Mouse (Mus musculus) right cerebral cortex, adult 18-20 months (tissue): ENCODE data around the gene Tfap4.
A peak's percentile ranks its signal among the peaks of the same experiment; 100 is the strongest.

Source experiments
- DNase-seq: peaks from one replicate; pipeline ENCODE4 v3.0.0; 2022; ENCODE audit warnings: mixed read lengths

Gene Tfap4

DNA sequence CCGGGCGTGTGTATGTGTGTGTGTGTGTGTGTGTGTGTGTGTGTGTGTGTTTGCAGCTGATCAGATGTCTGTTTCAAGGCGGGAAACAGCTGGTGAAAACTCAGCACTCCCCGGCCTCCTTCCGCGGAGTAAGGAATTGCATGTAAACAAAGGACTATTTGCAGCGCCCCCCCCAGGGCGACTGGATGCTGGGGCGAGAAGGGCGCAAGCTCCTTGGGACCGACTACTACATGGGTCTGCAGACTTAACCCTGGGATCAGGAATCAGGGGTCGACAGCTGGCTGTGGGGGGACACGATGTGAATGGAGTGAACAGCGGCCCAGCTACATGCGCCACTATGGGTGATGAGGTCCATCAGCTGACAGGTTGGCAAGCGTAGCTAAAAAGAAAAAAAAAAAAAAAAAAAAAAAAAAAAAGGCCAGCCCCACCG lies at the start of gene Tfap4:
Gene Tfap4, minus strand, starts transcription at position 140 of the 430 bp plus-strand sequence.
- DNase-seq: peak; percentile 82

DNA sequence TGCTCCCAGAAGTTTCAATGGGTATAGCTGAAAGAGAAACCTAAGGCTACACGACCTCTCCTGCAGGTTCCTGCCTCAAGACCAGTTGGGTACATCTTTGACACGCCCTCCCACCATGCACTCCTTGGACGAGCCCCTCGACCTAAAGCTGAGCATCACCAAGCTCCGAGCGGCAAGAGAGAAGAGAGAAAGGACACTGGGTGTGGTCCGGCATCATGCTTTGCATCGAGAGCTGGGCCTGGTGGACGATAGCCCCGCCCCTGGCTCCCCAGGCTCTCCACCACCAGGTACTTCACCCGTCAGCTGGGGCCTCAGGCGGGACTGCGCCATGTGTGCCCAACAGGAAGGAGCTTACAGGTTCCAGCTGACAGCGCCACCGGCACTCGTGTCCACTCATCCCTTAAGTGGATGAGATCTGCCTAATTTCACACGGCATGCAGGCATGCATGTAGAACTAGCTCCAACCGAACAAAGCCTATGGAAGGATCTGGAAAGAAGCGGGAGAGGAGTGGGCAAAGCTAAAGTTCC lies 48.9 kb upstream of the Tfap4 start:
- DNase-seq: no peak

DNA sequence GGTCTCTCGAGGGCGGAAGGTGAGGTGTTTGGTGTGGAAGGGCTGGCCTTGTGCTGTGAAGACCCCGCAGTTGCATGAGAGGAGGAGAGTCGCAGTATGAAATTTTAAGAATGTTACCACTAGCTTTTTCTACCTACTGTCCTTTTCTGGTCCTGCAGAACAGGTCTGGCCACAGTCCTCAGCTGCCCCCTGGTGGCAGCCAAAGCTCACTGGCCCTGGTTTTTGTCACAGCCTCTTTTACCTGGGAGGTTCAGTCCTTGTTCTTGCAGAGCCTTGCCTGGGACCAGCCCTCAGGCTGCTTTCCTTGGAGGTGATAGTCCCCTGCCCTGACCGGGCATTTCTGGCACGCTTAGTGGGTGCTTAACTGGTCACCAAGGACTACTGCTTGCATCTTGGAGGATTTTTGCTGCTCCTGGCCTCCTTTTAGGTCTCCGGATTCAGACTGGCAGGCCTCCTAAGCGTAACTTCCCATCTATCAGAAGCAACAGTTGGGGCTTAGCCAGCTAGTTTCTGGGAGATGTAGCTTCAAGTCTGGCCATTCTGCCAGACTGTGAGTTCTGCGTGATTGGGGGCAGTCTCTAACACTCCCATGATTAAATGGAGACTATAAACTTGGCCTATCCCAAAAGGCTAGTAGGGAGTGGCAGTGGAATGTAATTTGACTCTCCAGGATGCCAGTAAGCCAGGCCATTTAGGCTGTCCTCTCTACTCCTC lies 48.3 kb upstream of the Tfap4 start:
- peak; percentile 80 for DNase-seq

DNA sequence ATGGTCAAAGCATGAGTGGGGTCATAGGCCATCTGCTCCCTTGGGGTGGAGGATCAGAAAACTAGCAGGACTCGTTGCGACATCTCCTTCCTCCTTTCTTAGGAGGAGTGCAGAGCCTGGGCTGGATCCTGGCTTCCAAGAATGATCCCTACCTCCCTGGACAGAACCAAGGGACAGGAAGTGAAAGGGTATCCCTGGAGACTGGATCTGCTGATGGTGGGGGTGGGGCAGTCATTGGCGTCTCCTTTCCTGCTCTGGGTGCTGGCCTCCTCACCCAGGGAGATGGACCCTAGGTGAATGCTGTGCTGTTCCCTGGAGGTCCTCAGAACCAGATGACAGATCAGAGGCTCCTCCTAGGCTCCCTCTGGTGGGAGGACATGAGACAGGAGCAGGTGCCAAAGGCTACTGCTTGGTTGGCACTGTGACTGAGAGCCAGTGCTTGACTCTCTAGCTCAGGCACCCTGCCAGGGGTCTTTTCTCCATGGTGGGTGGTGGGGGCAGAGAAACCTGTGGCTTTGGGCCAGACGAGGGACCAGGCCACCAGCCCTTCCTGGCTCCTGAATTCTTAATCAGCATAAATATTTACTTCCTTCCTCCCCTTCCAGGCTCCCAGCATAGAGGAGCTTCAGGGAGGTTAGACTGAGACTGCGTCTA lies 46.9 kb upstream of the Tfap4 start:
- peak; percentile 34 for DNase-seq

DNA sequence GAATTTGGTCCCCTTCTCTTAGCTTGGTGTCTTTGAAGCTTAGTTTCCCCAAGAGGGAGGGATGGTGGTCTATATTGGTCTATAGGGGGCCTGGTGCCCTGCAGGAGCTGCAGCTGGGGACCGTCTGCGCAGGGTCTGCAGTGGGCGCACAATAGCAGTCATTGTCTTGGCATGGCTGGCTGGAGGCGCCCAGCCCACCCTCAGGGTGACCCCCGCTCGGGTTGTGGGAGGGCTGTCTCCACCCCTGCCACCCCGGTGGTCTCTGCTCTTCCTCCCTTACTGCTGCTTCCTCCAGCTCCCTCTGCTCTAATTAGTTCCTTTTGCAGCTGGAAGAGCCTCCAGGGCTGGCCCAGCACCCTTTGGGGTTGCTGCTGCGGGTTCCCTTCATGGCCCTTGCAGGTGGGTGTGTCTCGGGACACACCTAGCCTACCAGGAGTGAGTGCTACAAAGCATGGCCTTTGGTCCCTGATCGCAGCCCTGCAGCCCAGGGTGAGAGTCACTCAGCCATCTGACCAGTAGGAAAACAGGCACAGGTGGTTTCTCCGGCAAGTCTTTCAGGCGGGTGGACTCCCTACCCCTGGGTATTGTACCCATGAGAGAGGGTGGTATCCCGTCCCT lies 46.0 kb upstream of the Tfap4 start:
- no peak for DNase-seq

DNA sequence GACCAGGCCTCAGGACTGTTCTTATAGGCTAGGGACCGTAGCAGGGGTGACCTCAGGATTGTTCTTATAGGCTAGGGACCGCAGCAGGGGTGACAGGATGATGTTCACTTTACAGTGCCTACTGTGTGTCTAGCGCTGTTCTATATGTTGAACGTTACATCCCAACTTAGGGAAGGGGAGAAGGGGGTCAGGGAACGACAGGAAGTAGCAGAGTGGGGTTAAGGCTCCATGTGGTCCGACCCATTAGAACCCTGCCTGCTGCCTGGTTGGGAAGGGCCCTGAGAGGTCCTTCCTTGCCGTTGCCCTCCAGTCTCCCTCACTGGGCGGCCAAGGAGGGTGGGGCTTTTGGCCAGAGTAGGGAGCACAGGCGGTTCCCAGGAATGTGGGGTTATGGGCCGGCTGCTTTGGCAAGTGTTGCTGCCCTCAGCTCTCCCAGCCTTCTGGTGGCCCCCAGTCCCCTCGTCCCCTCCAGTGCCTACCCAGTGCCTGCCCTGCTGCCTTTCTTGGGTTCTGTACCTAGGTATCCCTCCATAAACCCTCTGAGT lies 44.7 kb upstream of the Tfap4 start:
- DNase-seq: no peak

DNA sequence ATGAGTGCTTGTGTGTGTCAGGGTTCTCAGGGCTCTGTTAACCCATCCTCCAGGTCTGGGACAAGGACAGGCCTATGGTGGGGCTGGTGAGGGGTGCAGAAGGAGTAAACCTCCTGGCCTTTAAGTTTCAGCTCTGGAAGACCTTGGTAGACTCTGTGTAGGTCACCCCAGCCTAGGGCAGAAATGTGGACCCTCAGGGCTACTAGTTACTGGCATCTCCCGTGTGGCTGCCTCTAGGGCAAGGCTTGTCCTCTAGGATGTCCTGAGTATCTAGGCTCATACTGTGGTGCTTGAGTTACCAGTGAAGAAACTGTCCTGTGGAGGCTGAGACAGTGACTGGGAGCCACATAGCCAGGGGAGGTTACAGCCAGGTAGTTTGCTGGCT lies 43.8 kb upstream of the Tfap4 start:
- DNase-seq: no peak

DNA sequence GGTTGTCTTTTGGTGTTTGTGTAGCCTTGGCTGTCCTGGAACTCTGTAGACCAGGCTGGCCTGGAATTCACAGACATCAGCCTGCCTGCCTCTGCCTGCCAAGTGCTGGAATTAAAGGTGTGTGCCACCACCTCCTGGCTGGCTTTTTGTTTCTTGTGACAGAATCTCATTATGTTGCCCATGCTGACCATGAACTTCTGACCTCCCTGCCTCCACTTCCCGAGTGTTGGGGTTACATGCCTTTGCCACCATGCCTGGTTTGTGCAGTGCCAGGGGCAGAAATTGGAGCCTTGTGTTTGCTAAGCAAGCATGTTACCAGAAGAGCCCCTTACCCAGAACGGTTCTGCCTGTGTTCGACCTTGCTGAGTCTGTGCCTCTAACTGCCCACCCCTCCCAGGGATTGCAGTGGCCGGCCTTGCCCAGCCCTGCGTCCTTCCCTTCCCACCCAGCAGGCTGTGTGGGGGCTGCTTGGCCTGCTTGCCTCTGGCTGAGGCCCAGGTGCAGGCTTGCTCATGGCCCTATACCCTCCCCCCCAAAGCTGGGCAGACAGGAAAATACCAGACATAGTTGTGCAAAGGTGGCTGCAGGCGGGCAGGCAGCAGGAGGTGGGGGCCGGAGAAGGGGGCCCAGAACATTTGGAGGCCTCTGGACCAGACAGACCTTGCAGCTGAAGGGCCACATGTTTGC lies 43.3 kb upstream of the Tfap4 start:
- no peak for DNase-seq

DNA sequence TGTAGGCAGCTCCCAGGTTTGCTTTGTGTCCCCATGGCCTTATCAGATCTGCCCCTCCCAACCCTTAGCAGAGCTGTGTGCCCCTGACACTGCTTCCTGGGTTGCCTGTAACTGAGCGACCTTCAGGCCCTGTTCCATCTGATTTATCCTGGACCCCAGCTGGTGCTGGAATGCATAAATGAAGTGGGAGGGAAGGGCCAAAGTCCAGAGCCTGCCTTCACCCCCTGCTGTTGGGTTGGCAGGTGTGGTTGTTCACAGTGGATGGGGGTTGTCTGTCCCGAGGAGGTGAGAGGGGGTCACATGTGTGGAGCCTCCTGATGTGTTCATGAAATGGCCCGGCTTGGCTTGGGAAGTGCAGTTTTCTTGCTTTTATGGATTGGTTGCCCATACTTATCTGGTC lies 42.5 kb upstream of the Tfap4 start:
- DNase-seq: no peak

DNA sequence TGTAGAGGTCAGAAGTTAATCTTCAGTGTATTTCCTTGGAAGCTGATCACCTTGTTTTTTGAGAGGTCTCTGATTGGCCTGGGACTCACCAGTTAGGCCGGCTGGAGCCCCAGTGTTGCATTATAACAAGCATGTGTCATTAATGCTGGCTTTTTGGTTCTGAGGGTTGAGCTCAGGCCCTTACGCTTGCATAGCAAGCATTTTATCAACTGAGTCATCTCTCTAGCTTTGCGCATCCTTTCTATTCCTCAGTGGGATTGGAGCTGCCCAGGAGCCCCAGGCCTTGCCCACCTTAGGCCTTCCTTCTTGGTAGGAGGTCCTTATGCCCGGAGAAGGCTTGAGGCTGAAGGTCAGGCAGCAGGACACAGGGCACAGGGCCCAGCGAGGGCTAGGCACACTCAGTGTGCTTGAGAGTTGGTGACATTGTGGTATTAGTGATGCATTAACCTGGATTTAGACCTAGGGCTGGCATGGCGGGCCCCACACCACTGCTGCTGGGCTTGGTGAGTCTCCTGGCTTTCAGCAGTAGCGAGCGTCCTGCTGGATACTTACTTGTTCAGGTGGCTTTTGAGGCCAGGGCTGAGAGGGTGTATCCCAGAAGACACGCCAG lies 41.2 kb upstream of the Tfap4 start:
- DNase-seq: no peak

DNA sequence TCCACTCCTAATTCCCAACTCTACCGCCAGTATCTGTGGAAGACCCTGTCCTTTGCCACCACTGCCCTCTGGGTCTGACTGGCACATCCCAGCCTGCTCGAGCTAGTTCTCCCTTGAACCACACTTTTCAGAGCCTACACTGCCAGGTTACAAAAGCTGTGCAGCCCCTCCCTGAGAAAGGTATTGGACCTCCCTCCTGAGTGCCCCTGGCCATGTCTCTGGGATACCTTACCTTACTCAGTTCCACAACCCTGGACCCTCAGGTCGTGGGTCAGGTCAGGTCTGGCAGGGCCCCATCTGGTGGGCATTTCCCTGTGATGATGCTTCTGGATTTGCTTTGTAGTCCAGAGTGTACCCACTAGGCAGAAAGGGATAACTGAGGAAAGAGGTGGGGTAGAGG lies 40.0 kb upstream of the Tfap4 start:
- DNase-seq: no peak

DNA sequence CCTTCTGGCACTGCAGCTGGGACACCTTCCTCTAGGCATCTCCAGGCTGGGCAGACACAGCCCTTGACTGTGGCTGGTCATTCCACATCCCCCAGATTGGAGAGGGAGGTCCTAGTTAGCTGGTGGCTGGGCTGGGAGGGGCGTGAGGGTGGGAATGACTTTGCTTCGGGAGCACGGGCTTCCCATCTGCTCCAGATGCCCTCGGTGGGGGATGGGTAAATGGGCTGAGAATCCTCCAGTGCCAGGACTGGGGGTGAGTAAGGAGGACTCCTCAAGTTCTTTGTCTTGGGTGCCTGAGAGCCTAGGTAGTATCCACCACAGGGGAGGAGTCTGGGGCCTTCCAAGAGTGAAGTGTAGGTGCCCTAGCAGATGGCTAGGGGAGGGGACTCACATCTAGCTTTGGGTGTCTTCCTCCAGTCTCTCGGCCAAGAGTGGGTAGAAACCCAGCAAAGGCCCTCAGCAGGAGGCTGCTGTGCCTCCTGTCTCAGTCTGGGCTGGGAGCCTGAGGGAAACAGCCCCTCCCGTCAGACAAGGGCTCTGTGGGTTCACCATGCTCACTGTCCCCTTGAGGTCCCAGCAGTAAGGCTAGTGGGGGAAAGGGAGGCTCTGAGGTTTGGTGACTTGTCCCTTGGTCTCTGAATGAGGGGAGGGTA lies 39.4 kb upstream of the Tfap4 start:
- DNase-seq: no peak

DNA sequence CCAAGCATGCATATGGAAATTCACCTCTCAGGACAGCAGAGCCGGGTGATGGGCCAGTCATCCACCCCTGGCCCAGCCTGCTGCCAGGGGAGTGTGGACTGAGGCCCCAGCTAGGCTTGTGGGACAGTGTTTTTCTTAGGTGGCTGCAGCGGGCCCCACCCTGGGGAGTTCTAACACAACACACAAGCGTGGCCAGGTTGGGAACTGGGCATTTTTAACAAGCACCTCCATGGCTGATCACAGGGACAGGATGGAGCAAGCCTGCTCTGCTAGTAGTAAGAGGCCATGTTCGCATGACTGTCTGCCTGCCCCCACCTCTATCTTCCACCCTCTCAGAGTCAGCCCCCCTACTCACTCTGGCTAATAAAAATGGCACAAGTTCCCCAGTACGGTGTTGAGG lies 38.4 kb upstream of the Tfap4 start:
- DNase-seq: no peak

DNA sequence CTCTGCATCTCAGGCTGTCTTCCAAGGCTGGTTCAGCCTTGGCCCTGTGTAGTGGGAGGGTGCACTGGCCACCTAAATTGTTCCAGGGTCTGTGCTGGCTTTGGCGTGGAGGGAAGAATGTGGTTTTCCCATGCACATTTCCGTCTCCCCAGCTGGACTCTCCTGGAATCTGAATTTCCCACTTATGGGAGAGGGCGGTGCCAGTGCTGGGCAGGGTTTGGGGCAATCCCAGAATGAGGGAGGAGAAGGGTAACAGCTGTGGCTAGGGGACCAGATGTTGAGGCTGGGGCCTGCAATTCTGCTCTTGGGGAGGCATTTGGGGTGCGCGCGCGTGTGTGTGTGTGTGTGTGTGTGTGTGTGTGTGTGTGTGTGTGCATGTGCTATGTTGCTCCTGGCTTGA lies 37.6 kb upstream of the Tfap4 start:
- DNase-seq: no peak

DNA sequence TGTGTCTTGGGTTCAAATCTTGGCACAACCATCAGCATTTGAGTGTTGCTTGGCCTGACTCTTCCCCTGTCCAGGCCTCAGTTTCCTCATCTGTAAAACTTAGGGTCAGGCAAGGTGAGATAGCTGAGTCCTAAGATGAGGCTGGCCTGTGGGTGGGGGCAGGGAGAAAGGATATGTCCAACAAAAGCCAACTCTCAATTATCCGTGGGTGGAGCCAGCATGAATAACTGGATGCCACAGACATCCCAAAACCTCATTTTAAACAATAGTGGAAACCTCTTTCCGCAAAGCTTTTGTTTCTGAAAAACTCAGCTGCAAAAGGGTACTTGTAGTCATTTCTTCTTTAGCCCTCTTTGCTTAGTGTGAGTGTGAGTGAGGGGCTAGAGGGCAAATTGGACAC lies 37.2 kb upstream of the Tfap4 start:
- no peak for DNase-seq

DNA sequence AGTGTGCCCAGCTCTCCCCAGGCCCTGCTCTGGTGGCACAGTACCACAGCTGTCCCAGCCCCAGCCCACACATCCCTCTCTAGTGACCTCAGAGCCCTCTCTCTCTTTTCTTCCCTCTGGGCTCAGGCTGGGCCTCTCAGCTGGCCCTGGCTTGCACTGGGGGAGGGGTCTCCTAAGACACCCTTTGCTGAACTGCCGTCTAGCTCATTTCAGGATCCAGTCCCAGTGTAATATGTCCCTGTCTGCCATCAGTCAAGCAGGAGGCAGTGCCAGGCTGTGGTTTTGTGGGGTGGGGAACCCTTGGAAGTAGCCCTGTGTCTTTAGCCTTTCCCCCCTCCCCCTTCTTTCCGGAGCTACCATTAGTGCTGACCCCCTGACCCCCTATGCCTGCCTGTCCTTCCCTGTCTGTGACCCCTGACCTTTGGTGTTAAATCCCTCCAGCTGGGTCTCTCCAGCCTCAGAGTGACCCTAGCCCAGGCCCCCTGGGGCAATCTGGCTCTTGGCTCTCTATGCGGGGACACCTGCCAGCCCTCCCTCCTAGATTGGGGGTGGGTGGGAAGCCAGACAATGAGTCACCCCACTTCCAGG lies 36.6 kb upstream of the Tfap4 start:
- DNase-seq: no peak

DNA sequence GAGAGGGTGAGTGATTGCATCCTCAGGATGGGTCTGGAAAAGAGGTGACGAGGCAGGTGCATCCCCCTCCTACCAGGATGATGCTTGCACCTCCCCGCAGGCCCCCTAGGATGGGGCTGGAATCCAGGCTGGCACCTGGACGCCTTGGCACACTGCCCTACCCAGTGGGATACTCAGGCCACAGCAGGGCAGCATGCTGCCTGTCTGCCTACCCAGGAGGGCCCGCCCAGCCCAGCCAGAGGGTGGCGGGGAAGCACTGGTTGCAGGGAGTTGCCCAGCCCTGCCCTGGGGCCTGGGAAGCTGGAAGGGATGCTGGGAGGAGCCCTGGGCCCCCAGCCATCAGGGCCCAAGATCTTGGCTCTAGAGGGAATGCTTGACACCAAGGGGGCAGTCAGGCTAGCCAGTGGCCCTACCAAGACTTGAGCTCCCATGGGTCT lies 35.9 kb upstream of the Tfap4 start:
- DNase-seq: peak; percentile 32

DNA sequence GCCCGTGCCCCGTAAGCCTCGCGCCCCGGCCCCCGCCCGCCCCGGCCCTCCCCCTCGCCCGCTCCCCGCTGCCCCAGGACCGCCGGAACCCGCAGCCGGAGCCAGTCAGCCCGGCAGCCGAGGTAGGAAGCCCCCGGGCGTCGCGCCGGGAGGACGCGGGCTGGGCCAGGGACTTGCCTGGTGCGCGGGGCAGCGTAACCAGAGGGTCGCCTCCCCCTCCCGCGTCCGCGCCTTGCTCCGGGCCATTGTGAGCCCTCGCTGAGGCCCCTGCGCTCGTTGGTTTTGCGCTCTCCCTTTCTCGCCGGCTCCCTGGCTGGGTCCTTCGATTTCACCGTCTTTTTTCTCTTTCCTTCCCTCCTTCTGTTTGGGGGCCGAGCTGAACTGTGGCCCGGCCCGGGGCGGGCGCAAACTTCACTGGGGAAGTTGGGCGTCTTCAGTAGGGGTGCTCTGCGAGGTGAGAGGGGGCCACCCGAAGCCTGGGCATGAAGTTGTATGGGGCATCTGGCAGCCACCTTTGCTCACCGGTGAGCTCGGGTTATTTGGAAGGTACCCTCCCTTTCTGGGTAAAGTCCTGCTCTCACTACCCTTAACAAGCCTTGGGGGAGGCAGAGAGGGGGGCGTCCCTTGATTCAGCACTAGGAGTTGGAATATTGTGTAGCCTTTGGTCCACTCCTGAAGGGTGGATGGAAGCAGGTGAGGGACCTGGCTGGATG lies 35.3 kb upstream of the Tfap4 start:
- DNase-seq: no peak

DNA sequence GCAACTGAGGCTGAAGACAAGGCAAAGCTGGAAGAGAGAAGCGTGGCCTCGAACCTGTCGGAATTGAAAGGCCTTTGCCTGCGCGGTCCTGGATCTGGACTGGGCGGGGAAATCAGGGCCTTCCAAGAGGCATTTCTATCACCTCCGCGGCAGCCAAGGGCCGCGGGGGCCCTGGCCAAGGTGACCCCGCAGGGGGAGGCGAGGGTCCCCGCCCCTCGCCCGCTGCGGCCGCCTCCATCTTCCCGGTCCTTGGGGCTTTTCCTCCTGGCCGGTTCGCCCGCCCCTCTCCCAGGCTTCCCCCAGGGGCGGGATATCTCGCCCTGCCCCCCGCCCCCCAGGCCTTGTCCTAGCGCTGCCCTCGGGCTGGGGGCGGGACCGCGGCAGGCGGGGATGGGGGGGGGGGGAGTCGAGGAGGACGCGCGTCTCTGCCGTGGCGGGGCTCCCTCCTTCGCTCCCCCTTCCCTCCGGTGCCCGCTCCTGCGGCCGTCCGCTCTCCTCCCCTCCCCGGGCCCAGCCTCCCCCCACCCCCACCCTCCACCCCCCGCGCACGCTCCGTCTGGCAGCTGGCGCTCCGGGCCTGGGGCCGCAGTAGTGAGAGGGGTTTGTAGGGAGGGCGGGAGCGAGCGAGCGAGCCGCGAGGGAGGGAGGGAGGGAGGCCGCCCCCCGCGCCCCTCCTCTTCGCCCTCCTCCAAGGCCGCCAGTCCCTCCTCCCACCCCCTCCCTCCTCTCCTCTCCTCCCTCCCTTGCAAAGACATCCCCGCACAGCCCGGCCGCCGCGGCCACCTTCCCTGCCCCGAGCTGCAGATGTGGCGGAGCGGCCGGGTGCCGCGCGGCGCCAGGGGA lies 34.5 kb upstream of the Tfap4 start, which contains the start of gene Glis2:
Gene Glis2, plus strand, starts transcription at position 743 of the 843 bp plus-strand sequence.
- peak; percentile 32 for DNase-seq
